Mouse (Mus musculus): ENCODE results near the gene Ccdc12. TPM values are rescaled to one million over a fixed set of nuclear protein-coding genes. Genes with fewer than 3 reads are reported as not detected.

The Ccdc12 gene
- polyA plus RNA-seq, 1 experiment from 2014 or later = 105 TPM

- H3K4me2 ChIP-seq = peak overlapping the region; percentile 21; the same call in 1 of the 2 replicates
- no peak overlapping the region for H3K9ac ChIP-seq
- no peak overlapping the region for H3K27ac ChIP-seq
- H3K9me3 ChIP-seq (replicated peaks) = no peaks in the 10 kb centered on the region
- ATAC-seq = peak; percentile 65
- no peak overlapping the region for H3K4me3 ChIP-seq
- H3K36me3 ChIP-seq = no peaks in the 10 kb centered on the region
- WGBS (ENCODE audit: insufficient replicate concordance) = 27% methylated on average over 5 of the region's 5 CpGs
- peaks cover 56% of the 10 kb centered on the region for H3K4me1 ChIP-seq
- H3K27me3 ChIP-seq (replicated peaks) = peaks cover 21% of the 10 kb centered on the region
These were observed 95.1 kb downstream of the Ccdc12 start for GRCm38 (mm10) chr9:110751412-110751811.

DNA sequence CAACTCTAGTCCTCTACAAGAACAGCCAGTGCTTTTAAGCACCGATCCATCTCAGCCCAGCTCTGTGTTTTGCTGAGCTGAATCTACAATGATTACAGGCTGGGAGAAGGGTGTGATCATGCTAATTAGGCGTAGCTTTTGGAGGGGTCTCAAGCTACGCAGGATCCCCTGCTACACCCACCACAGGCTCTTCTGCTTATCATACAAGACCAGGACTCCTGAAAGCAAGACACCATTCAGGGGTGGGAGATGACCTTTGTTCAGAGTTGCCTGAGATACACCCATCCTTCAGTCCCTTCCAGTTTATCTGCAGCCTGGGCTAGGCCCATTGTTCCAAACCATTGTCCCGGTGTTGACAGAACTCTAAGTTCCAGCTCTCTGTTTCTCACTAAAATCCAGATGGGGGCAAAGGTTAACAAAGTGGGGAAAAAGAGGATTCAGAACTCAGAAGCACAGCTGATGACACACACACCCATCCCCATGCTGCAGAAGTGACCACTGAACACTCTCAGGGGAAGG, 96.7 kb downstream of the Ccdc12 start:
- H3K9me3 ChIP-seq (replicated peaks) = no peaks in the 10 kb centered on the region
- H3K4me2 ChIP-seq = no peak overlapping the region
- H3K4me1 ChIP-seq = peaks cover 56% of the 10 kb centered on the region
- 33% methylated on average over 4 of the region's 4 CpGs for WGBS (ENCODE audit: insufficient replicate concordance)
- peaks cover 6% of the 10 kb centered on the region; the same call in 1 of the 2 replicates for H3K27me3 ChIP-seq (replicated peaks)
- peak; percentile 66 for ATAC-seq
- no peaks in the 10 kb centered on the region for H3K36me3 ChIP-seq
- H3K4me3 ChIP-seq = no peak overlapping the region
- no peak overlapping the region; the same call in 1 of the 2 replicates for H3K9ac ChIP-seq
- no peak overlapping the region; the same call in 1 of the 2 replicates for H3K27ac ChIP-seq

- ATAC-seq = no peak
- Histone ChIP-seq H3K9ac (no peak overlapping the region), H3K4me3 (no peak overlapping the region), H3K36me3 (no peaks in the 10 kb centered on the region), H3K9me3 (replicated peaks) (no peaks in the 10 kb centered on the region), H3K27ac (no peak overlapping the region), H3K4me2 (no peak overlapping the region), H3K27me3 (replicated peaks) (no peaks in the 10 kb centered on the region), H3K4me1 (peaks cover 56% of the 10 kb centered on the region)
- whole genome bisulfite sequencing (ENCODE audit: insufficient replicate concordance) = 73% methylated on average over 4 of the region's 4 CpGs
These were observed 97.5 kb downstream of the Ccdc12 start for GRCm38 (mm10) chr9:110753773-110754172.

- Histone ChIP-seq H3K27me3 (replicated peaks) (0 out of 2 replicates have a peak, but pooled peaks cover 9% of the 10 kb centered on the region), H3K27ac (no peak overlapping the region), H3K4me3 (no peak overlapping the region), H3K4me2 (no peak overlapping the region), H3K36me3 (no peaks in the 10 kb centered on the region), H3K9me3 (replicated peaks) (no peaks in the 10 kb centered on the region), H3K4me1 (peaks cover 22% of the 10 kb centered on the region), H3K9ac (no peak overlapping the region)
- no peak for ATAC-seq
- WGBS (ENCODE audit: insufficient replicate concordance) = 71% methylated on average over 5 of the region's 5 CpGs
These were observed 101.5 kb downstream of the Ccdc12 start for GRCm38 (mm10) chr9:110757816-110758215.

GRCm38 (mm10) chr9:110758605-110759004, 102.3 kb downstream of the Ccdc12 start:
- ATAC-seq = no peak
- Histone ChIP-seq H3K4me3 (no peak overlapping the region), H3K9ac (no peak overlapping the region), H3K4me1 (peaks cover 14% of the 10 kb centered on the region), H3K27me3 (replicated peaks) (peaks cover 13% of the 10 kb centered on the region; the same call in 1 of the 2 replicates), H3K9me3 (replicated peaks) (no peaks in the 10 kb centered on the region), H3K36me3 (no peaks in the 10 kb centered on the region), H3K27ac (no peak overlapping the region), H3K4me2 (no peak overlapping the region)
- 60% methylated on average over 8 of the region's 8 CpGs for WGBS (ENCODE audit: insufficient replicate concordance)

DNA sequence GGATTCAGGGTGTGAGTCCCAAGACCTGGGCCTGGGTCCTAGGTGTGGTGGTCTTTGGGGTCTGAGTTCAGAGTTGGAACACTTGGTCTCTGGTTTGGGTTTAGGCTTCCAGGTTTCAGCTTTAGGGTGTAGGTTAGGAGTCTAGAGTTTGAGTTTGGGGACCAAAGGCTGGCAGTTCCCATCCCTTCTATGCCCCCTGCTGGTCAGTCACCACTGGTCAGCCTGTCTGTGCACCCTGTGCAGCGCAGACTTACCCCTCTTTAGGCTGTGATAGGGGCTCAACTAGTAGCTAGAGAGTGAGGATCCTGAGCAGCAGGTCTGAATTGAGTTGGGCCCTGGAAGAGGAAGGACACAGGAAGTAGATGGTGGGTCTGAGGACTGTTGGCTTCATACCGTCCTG, 103.0 kb downstream of the Ccdc12 start:
- H3K27ac ChIP-seq = no peak overlapping the region
- no peak overlapping the region for H3K9ac ChIP-seq
- peaks cover 19% of the 10 kb centered on the region; the same call in 1 of the 2 replicates for H3K27me3 ChIP-seq (replicated peaks)
- WGBS (ENCODE audit: insufficient replicate concordance) = 43% methylated on average over 2 of the region's 2 CpGs
- H3K4me1 ChIP-seq = peaks cover 7% of the 10 kb centered on the region
- peak; percentile 50; the same call in 1 of the 2 replicates for ATAC-seq
- H3K36me3 ChIP-seq = no peaks in the 10 kb centered on the region
- no peak overlapping the region for H3K4me2 ChIP-seq
- no peak overlapping the region for H3K4me3 ChIP-seq
- H3K9me3 ChIP-seq (replicated peaks) = no peaks in the 10 kb centered on the region

DNA sequence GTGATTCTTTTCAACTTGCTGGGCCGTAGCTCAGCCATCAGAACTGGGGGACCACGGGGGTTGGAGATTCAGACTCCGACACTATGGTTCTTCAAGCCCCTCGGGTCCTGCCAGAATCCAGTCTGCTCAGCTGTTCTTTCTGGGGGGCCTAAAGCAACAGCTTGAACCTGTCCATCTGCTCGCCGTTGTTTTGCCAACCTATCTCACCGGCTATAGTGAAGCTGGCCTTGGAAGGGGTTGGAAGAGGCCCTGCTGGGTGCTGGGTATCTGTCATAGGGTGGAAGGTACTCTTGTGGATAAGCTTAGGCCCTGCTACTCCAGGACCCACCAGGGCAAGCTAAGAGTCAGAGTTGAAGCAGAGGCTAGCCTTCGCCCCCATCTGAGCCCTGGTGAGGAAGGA, 104.6 kb downstream of the Ccdc12 start:
- no peak for ATAC-seq
- no peak overlapping the region for H3K9ac ChIP-seq
- no peaks in the 10 kb centered on the region for H3K9me3 ChIP-seq (replicated peaks)
- H3K27me3 ChIP-seq (replicated peaks) = peaks cover 30% of the 10 kb centered on the region
- no peak overlapping the region for H3K27ac ChIP-seq
- H3K4me3 ChIP-seq = no peak overlapping the region
- H3K4me2 ChIP-seq = no peak overlapping the region
- WGBS (ENCODE audit: insufficient replicate concordance) = 71% methylated on average over 8 of the region's 8 CpGs
- H3K4me1 ChIP-seq = no peaks in the 10 kb centered on the region
- no peaks in the 10 kb centered on the region for H3K36me3 ChIP-seq

Small RNA genes lying within 50 kb of the gene (microRNA-seq; reads per million reads assigned to microRNA genes)
- not detected for gene Mir8107

Other genes with a start within 250 kb of the Ccdc12 start
- gene Ptpn23, start 248.3 kb upstream of the Ccdc12 start, polyA plus RNA-seq (2016; fragmentation: Nextera tagmentation; extraction: Ambion mirVana) = 5.9 and 7.4 TPM in 2 replicates
- 38.3 and 43.4 TPM in 2 replicates for gene Ngp, start 236.8 kb upstream of the Ccdc12 start, polyA plus RNA-seq (2016; fragmentation: Nextera tagmentation; extraction: Ambion mirVana)
- gene Klhl18, start 179.8 kb upstream of the Ccdc12 start, polyA plus RNA-seq (2016; fragmentation: Nextera tagmentation; extraction: Ambion mirVana) = 3.6 and 3.8 TPM in 2 replicates
- 0.26 and 0.39 TPM in 2 replicates for gene Kif9, start 179.5 kb upstream of the Ccdc12 start, polyA plus RNA-seq (2016; fragmentation: Nextera tagmentation; extraction: Ambion mirVana)
- 18.6 and 20.4 TPM in 2 replicates for gene Setd2, start 123.9 kb upstream of the Ccdc12 start, polyA plus RNA-seq (2016; fragmentation: Nextera tagmentation; extraction: Ambion mirVana)
- gene Nradd, start 32.1 kb upstream of the Ccdc12 start, polyA plus RNA-seq (2016; fragmentation: Nextera tagmentation; extraction: Ambion mirVana) = 5.3 and 6.7 TPM in 2 replicates
- 4.7 and 4.9 TPM in 2 replicates for gene Nbeal2, start 2.3 kb upstream of the Ccdc12 start, polyA plus RNA-seq (2016; fragmentation: Nextera tagmentation; extraction: Ambion mirVana)
- 0.48 and 1.6 TPM in 2 replicates for gene Myl3, start 85.4 kb downstream of the Ccdc12 start, polyA plus RNA-seq (2016; fragmentation: Nextera tagmentation; extraction: Ambion mirVana)
- 7.8 and 9.1 TPM in 2 replicates for gene Pth1r, start 90.6 kb downstream of the Ccdc12 start, polyA plus RNA-seq (2016; fragmentation: Nextera tagmentation; extraction: Ambion mirVana)
- gene Prss42, start 141.7 kb downstream of the Ccdc12 start, polyA plus RNA-seq (2016; fragmentation: Nextera tagmentation; extraction: Ambion mirVana) = not detected in 2 replicates
- gene Prss44, start 157.5 kb downstream of the Ccdc12 start, polyA plus RNA-seq (2016; fragmentation: Nextera tagmentation; extraction: Ambion mirVana) = not detected in 2 replicates
- not detected in 2 replicates for gene Prss43, start 170.2 kb downstream of the Ccdc12 start, polyA plus RNA-seq (2016; fragmentation: Nextera tagmentation; extraction: Ambion mirVana)
- gene Prss45, start 178.1 kb downstream of the Ccdc12 start, polyA plus RNA-seq (2016; fragmentation: Nextera tagmentation; extraction: Ambion mirVana) = not detected in 2 replicates
- not detected in 2 replicates for gene Prss46, start 188.0 kb downstream of the Ccdc12 start, polyA plus RNA-seq (2016; fragmentation: Nextera tagmentation; extraction: Ambion mirVana)
- 27.5 and 30.9 TPM in 2 replicates for gene Prss50, start 201.5 kb downstream of the Ccdc12 start, polyA plus RNA-seq (2016; fragmentation: Nextera tagmentation; extraction: Ambion mirVana)
- 2.4 and 3.2 TPM in 2 replicates for gene Als2cl, start 223.4 kb downstream of the Ccdc12 start, polyA plus RNA-seq (2016; fragmentation: Nextera tagmentation; extraction: Ambion mirVana)
- gene Tmie, start 223.6 kb downstream of the Ccdc12 start, polyA plus RNA-seq (2016; fragmentation: Nextera tagmentation; extraction: Ambion mirVana) = 1.4 and 1.6 TPM in 2 replicates